Mouse (Mus musculus) bone marrow macrophage, adult 2 months (primary cell): ENCODE results near the gene Mto1. TPM values are rescaled to one million over a fixed set of nuclear protein-coding genes. Genes with fewer than 3 reads are reported as not detected.

Experiments used
- H3K27ac ChIP-seq: 2 replicates; pipeline ENCODE4 v1.5.1; 2012; ENCODE audit warnings: low read depth, low read length; ENCODE audit not compliant: insufficient read depth
- H3K4me1 ChIP-seq: 2 replicates; pipeline ENCODE4 v1.6.1; 2012; ENCODE audit warnings: low read length; ENCODE audit not compliant: control insufficient read depth, insufficient read depth
- H3K4me3 ChIP-seq: 2 replicates; pipeline ENCODE4 v1.5.1; 2012; ENCODE audit warnings: mild to moderate bottlenecking, low read length, moderate library complexity; ENCODE audit not compliant: insufficient read depth
- CTCF ChIP-seq: IDR thresholded peaks from 2 replicates; pipeline ENCODE4 v1.5.1; 2012; ENCODE audit warnings: low read depth, mild to moderate bottlenecking, low read length, moderate library complexity
- POLR2A ChIP-seq: IDR thresholded peaks from 2 replicates; pipeline ENCODE4 v1.6.1; 2012; ENCODE audit warnings: mild to moderate bottlenecking, low read depth, low read length, borderline replicate concordance
- polyA plus RNA-seq: library from polyadenylated mRNA; stranded (reverse); fragments of >200 nt; gene quantifications from 2 replicates; pipeline ENCODE4 v1.2.4, GENCODE M21; 2012; ENCODE audit not compliant: missing spikeins, insufficient read depth, insufficient read length

Mto1 gene
- polyA plus RNA-seq = 15.3 and 20.6 TPM in 2 replicates

GRCm38 (mm10) chr9:78447973-78448873, at the start of gene Mto1, which contains the start of gene Gm17324:
Gene Mto1, plus strand, starts transcription at chr9:78448208.
Gene Gm17324, minus strand, starts transcription at chr9:78448786.
- no peak for TF ChIP-seq POLR2A
- TF ChIP-seq CTCF = no peak
- peak within 1 kb of the TSS; percentile 96 for H3K4me3 ChIP-seq
- peak within 1 kb of the TSS; percentile 85 for H3K27ac ChIP-seq
- H3K4me1 ChIP-seq = peaks cover 27% of the 10 kb centered on the region

DNA sequence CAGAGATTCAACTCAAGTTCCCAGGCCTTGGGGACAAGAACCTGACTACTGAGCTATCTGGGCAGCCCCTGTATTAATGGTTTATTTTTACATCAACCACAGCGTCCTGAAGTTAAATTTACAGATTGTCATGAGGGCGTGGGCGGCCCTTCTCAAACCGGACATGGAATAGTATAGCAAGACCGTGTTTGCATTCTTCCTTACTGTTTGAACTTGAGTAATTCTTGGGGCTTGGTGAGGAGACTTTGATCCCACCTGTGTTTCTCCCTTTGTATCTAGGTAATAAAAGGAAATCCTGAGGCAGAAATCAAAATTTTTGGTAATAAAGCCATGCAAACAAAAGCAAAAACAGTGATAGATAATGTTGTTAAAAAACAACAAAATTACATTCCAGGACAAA, 47.4 kb upstream of the Mto1 start:
- Histone ChIP-seq H3K4me1 (no peaks in the 10 kb centered on the region), H3K4me3 (no peak overlapping the region), H3K27ac (no peak overlapping the region)
- TF ChIP-seq CTCF = no peak
- TF ChIP-seq POLR2A = no peak

DNA sequence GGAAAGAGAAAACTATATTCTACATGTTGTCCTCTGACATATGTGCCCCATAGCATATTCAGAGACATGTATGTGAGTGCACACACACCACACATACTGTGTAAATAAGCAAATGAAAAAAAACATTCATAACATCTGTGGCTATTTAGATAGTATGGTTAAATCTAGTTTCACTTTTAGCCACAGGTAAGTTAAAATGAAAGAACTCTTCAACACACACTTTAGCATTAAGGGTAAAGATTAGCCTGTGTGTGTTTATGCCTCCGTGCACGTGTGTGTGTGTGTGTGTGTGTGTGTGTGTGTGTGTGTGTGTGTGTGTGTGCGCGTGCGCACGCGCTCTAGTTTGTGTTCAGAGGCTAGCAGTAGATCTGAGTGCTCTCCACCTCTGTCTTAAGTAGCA, 46.4 kb upstream of the Mto1 start:
- no peaks in the 10 kb centered on the region for H3K4me1 ChIP-seq
- TF ChIP-seq CTCF = no peak
- TF ChIP-seq POLR2A = no peak

DNA sequence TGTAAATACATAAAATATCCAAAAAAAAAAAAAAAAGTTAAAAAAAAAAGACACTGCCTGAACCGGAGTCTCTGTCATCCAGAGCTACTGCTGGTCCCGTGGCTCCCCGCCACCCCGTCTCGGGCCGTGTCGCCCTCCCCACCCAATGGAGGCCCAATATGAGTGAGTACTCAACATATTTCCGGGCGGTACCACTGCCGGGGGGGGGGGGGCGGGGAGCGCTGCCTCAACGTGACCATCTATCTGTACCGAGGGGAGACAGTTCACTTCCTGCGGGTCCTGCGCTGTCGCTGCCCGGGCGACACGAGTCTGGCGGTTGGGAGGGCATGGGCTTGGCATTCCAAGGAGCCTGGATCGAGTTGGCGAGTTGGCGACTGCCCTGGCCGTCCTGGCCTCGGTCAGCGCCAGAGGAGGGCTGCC, 20.6 kb upstream of the Mto1 start:
- TF ChIP-seq POLR2A (no peak), CTCF (no peak)
- H3K4me1 ChIP-seq = peaks cover 12% of the 10 kb centered on the region
- no peak overlapping the region for H3K4me3 ChIP-seq
- H3K27ac ChIP-seq = no peak overlapping the region

More for the DNA sequence above, 46.4 kb upstream of the Mto1 start:
- no peak overlapping the region for H3K4me3 ChIP-seq
- H3K27ac ChIP-seq = no peak overlapping the region

GRCm38 (mm10) chr9:78428185-78428584, 19.8 kb upstream of the Mto1 start:
- peak overlapping the region; percentile 58 for H3K27ac ChIP-seq
- TF ChIP-seq CTCF (no peak), POLR2A (no peak; the same call in 1 of the 2 replicates)
- H3K4me3 ChIP-seq = no peak overlapping the region
- H3K4me1 ChIP-seq = peaks cover 12% of the 10 kb centered on the region

GRCm38 (mm10) chr9:78428870-78429432, 19.1 kb upstream of the Mto1 start:
- no peak overlapping the region for H3K27ac ChIP-seq
- peaks cover 12% of the 10 kb centered on the region for H3K4me1 ChIP-seq
- no peak overlapping the region for H3K4me3 ChIP-seq
- no peak for TF ChIP-seq CTCF
- TF ChIP-seq POLR2A = no peak

- TF ChIP-seq CTCF = no peak
- TF ChIP-seq POLR2A = no peak
- no peak overlapping the region for H3K4me3 ChIP-seq
- H3K4me1 ChIP-seq = peaks cover 12% of the 10 kb centered on the region
- H3K27ac ChIP-seq = no peak overlapping the region
Observed at GRCm38 (mm10) chr9:78429551-78429950, 18.5 kb upstream of the Mto1 start.

GRCm38 (mm10) chr9:78430486-78430885, 17.5 kb upstream of the Mto1 start:
- no peak for TF ChIP-seq CTCF
- Histone ChIP-seq H3K4me1 (peaks cover 12% of the 10 kb centered on the region), H3K4me3 (no peak overlapping the region), H3K27ac (no peak overlapping the region)

GRCm38 (mm10) chr9:78432471-78432870, 15.5 kb upstream of the Mto1 start:
- no peak overlapping the region for H3K27ac ChIP-seq
- no peak for TF ChIP-seq CTCF
- TF ChIP-seq POLR2A = no peak
- H3K4me3 ChIP-seq = no peak overlapping the region
- peaks cover 16% of the 10 kb centered on the region for H3K4me1 ChIP-seq

GRCm38 (mm10) chr9:78439426-78439825, 8.6 kb upstream of the Mto1 start:
- H3K4me3 ChIP-seq = no peak overlapping the region
- TF ChIP-seq CTCF (no peak), POLR2A (no peak)

More at GRCm38 (mm10) chr9:78439426-78439825, 8.6 kb upstream of the Mto1 start:
- peaks cover 22% of the 10 kb centered on the region for H3K4me1 ChIP-seq
- H3K27ac ChIP-seq = no peak overlapping the region
